Mouse (Mus musculus): Measurements from ENCODE around the gene Gm42669. TPM values are rescaled to one million over a fixed set of nuclear protein-coding genes. Genes with fewer than 3 reads are reported as not detected.

Gene Gm42669
- polyA plus RNA-seq, 1 experiment from 2014 or later, result 0.16 TPM

DNA sequence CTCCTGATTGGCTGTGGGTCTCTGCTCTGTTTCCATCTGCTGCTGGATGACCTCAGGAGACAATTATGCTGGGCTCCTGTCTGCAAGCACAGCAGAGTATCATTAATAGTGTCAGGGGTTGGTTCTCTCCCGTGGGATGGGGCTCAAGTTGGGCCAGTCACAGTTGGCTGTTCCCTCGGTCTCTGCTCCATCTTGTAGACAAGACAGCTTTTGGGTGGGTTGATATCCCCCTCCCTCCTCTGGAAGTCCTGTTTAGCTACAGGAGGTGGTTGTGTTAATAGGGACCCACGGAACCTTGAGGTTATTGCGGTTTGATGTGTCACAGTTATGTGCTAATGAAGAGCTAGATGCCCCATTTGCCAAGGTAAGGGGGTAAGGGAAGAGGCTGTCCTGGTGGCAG, 18.4 kb upstream of the Gm42669 start:
- 63% methylated on average over 4 of the region's 4 CpGs for whole genome bisulfite sequencing
- ATAC-seq (replicated peaks; ENCODE audit: low FRiP score, low read depth), result no peak
- Histone ChIP-seq H3K4me1 (replicated peaks; ENCODE audit: insufficient read depth, low read length) (no peaks in the 10 kb centered on the region), H3K9ac (ENCODE audit: low read depth, low read length) (no peak overlapping the region), H3K36me3 (ENCODE audit: insufficient read depth, low read length) (no peaks in the 10 kb centered on the region; the same call in 1 of the 2 replicates), H3K9me3 (replicated peaks; ENCODE audit: low read length) (no peaks in the 10 kb centered on the region), H3K4me3 (replicated peaks; ENCODE audit: low read depth, low read length) (no peak overlapping the region), H3K4me2 (ENCODE audit: low read length) (no peak overlapping the region), H3K27ac (no peak overlapping the region), H3K27me3 (ENCODE audit: insufficient read depth, low read length) (no peaks in the 10 kb centered on the region)
- TF ChIP-seq CTCF (IDR thresholded peaks at IDR 0.05; ENCODE audit: low read depth), result no peak
- DNase-seq (ENCODE audit: low spot score), result no peak

DNA sequence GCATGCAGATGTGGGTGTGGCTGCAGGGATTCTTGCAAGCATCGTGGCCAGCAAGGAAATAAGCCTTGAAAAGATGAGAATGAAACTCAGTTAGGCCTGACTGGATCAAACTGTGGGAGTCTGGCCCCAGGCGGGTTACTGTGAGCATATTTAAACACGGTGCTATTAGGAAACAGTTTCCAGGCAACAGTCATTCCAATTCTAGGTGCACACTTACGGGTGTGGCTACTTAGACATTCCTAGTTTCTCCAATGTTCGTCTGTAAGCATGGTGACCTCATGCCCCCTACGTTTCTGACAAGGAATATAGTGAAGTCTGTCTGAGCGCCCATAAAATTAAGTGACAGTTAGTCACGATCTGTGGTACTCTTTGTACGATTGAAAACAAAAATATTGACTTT, 16.4 kb upstream of the Gm42669 start:
- no peak for TF ChIP-seq CTCF (IDR thresholded peaks at IDR 0.05; ENCODE audit: low read depth)
- WGBS, result 60% methylated on average over 9 of the region's 9 CpGs
- H3K27ac ChIP-seq, result no peak overlapping the region

DNA sequence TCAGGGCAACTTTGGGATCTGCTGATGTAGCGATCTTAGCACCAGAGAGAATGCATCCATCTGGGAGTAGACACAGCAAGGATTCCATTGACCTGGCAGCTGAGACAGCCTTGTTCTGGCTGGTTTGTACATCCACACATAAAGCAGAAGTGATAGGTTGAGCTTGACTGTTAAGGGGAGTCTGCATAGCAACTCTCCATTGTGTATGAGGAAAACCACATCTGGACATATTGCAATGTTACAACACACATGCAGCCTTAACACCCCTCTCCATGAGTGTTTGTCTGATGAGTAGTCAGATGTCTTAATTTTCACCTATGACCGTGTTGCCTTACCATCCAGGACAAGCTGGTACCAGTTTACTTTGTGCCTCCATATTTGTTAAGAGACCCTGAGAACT, 14.9 kb upstream of the Gm42669 start:
- no peaks in the 10 kb centered on the region for H3K4me1 ChIP-seq (replicated peaks; ENCODE audit: insufficient read depth, low read length)
- H3K9ac ChIP-seq (ENCODE audit: low read depth, low read length), result no peak overlapping the region
- TF ChIP-seq CTCF (IDR thresholded peaks at IDR 0.05; ENCODE audit: low read depth), result no peak
- ATAC-seq (replicated peaks; ENCODE audit: low FRiP score, low read depth) (no peak), DNase-seq (ENCODE audit: low spot score) (no peak)
- no peaks in the 10 kb centered on the region for H3K9me3 ChIP-seq (replicated peaks; ENCODE audit: low read length)
- WGBS, result 93% methylated on average over 2 of the region's 2 CpGs
- no peak overlapping the region for H3K27ac ChIP-seq
- no peak overlapping the region for H3K4me3 ChIP-seq (replicated peaks; ENCODE audit: low read depth, low read length)
- H3K4me2 ChIP-seq (ENCODE audit: low read length), result no peak overlapping the region
- H3K36me3 ChIP-seq (ENCODE audit: insufficient read depth, low read length), result no peaks in the 10 kb centered on the region; the same call in 1 of the 2 replicates
- no peaks in the 10 kb centered on the region for H3K27me3 ChIP-seq (ENCODE audit: insufficient read depth, low read length)

More for the DNA sequence above, 16.4 kb upstream of the Gm42669 start:
- Histone ChIP-seq H3K36me3 (ENCODE audit: insufficient read depth, low read length) (no peaks in the 10 kb centered on the region; the same call in 1 of the 2 replicates), H3K4me2 (ENCODE audit: low read length) (no peak overlapping the region), H3K27me3 (ENCODE audit: insufficient read depth, low read length) (no peaks in the 10 kb centered on the region), H3K4me1 (replicated peaks; ENCODE audit: insufficient read depth, low read length) (no peaks in the 10 kb centered on the region), H3K4me3 (replicated peaks; ENCODE audit: low read depth, low read length) (no peak overlapping the region), H3K9ac (ENCODE audit: low read depth, low read length) (no peak overlapping the region), H3K9me3 (replicated peaks; ENCODE audit: low read length) (no peaks in the 10 kb centered on the region)
- ATAC-seq (replicated peaks; ENCODE audit: low FRiP score, low read depth) (no peak), DNase-seq (ENCODE audit: low spot score) (no peak)

DNA sequence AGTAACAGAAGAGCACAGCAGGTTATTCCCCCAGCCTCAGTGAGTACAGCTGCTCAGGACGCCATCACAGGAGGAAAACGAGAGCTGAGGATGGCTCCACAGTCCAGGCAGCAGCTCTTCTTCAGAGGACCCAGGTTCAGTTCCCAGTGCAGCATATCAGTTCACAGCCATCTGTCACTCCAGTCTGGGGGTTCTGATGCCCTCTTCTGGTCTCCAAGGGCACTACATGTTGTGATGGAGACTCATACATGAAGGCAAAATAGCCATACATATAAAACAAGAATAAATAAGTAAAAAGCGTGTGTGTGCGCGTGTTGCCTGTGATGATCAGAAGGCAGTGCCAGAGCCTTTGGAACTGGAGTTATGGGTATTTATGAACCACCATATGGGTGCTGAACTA, 12.7 kb upstream of the Gm42669 start:
- ATAC-seq (replicated peaks; ENCODE audit: low FRiP score, low read depth), result no peak
- H3K27ac ChIP-seq, result no peak overlapping the region
- no peaks in the 10 kb centered on the region for H3K4me1 ChIP-seq (replicated peaks; ENCODE audit: insufficient read depth, low read length)
- no peaks in the 10 kb centered on the region for H3K9me3 ChIP-seq (replicated peaks; ENCODE audit: low read length)
- H3K27me3 ChIP-seq (ENCODE audit: insufficient read depth, low read length), result no peaks in the 10 kb centered on the region
- no peak overlapping the region for H3K4me3 ChIP-seq (replicated peaks; ENCODE audit: low read depth, low read length)
- no peak overlapping the region for H3K9ac ChIP-seq (ENCODE audit: low read depth, low read length)
- peak; percentile 26; the same call in 1 of the 2 replicates for TF ChIP-seq CTCF (IDR thresholded peaks at IDR 0.05; ENCODE audit: low read depth)
- no peak overlapping the region for H3K4me2 ChIP-seq (ENCODE audit: low read length)
- no peaks in the 10 kb centered on the region; the same call in 1 of the 2 replicates for H3K36me3 ChIP-seq (ENCODE audit: insufficient read depth, low read length)
- DNase-seq (ENCODE audit: low spot score), result no peak
- 95% methylated on average over 5 of the region's 5 CpGs for WGBS

DNA sequence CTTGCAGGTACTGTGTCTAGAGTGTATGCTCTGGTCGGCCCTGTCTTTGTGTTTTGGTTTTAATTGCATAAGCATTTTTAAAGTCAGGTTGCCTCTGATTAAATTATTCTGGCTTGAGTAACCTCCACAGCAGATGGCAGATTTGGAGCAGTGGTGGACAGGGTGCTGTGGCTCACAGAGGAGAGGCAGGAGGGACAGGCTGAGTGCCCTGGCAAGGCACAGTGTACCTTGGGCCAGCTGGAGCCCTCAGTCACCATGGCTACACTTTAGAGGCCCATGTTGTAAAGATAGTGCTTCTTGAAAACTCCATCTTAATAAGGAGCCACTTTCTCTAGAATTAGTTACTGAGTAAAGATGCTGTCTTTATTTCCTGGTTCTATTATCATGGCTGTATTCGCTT, 11.4 kb upstream of the Gm42669 start:
- Histone ChIP-seq H3K4me1 (replicated peaks; ENCODE audit: insufficient read depth, low read length) (no peaks in the 10 kb centered on the region), H3K4me2 (ENCODE audit: low read length) (no peak overlapping the region), H3K9me3 (replicated peaks; ENCODE audit: low read length) (no peaks in the 10 kb centered on the region), H3K27me3 (ENCODE audit: insufficient read depth, low read length) (no peaks in the 10 kb centered on the region), H3K4me3 (replicated peaks; ENCODE audit: low read depth, low read length) (no peak overlapping the region), H3K36me3 (ENCODE audit: insufficient read depth, low read length) (no peaks in the 10 kb centered on the region; the same call in 1 of the 2 replicates), H3K9ac (ENCODE audit: low read depth, low read length) (no peak overlapping the region), H3K27ac (no peak overlapping the region)
- WGBS, result 93% methylated on average over 2 of the region's 2 CpGs
- TF ChIP-seq CTCF (IDR thresholded peaks at IDR 0.05; ENCODE audit: low read depth), result no peak
- ATAC-seq (replicated peaks; ENCODE audit: low FRiP score, low read depth), result no peak
- no peak for DNase-seq (ENCODE audit: low spot score)

DNA sequence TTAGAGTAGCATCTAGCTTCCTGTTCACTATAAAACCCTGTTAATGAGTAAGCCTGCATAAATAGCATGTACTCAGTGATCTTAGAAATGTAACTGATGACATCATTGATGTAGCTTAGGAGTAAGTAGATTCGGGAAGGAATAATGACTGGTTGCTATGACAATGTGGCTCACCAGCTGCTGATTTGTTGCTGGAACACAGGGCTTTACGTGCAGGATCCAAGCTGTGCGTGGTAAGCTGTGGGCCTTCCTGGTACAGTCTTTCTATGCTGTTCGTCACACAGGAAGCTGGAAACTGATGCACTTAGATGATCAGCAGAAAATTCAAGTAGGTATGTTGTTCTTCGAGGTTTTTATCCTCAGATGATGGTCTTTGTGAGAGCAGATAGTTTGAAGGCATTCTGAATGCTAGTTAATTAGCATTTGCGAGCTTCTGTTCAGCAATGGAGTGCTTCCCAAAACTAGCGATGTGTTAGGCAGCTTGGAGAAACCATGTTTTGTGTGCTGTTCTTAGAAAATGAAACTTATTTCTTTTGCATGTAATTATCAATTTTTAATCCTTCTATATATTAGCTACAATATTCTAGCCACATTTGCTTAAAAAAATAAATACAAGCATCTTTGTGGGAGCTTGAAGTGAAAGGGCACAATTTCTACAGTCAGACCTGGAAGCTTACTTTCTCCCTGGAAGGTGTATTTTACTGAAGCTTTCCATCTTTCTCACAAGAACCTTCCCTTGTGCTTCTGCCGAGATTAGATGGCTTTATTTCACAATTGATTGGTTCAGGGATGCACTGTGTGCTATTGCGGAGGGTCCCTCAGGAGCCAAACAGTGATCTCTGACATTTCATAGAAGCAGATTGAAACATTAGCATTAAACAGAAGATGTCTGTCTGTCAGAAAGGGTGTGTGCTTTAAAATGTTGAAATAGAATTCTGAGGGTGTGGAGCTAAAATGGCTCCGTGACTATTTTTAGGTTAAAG, 9.6 kb upstream of the Gm42669 start:
- 70% methylated on average over 10 of the region's 10 CpGs for WGBS
- Histone ChIP-seq H3K27me3 (ENCODE audit: insufficient read depth, low read length) (no peaks in the 10 kb centered on the region), H3K4me3 (replicated peaks; ENCODE audit: low read depth, low read length) (no peak overlapping the region), H3K36me3 (ENCODE audit: insufficient read depth, low read length) (no peaks in the 10 kb centered on the region), H3K4me1 (replicated peaks; ENCODE audit: insufficient read depth, low read length) (no peaks in the 10 kb centered on the region), H3K27ac (no peak overlapping the region), H3K4me2 (ENCODE audit: low read length) (no peak overlapping the region), H3K9ac (ENCODE audit: low read depth, low read length) (no peak overlapping the region), H3K9me3 (replicated peaks; ENCODE audit: low read length) (no peaks in the 10 kb centered on the region)
- ATAC-seq (replicated peaks; ENCODE audit: low FRiP score, low read depth) (no peak), DNase-seq (ENCODE audit: low spot score) (peak; percentile 24)
- no peak for TF ChIP-seq CTCF (IDR thresholded peaks at IDR 0.05; ENCODE audit: low read depth)
